Mouse (Mus musculus) lung, adult 2 months (tissue): ENCODE data around the gene Grip1.

Experiments
- CTCF ChIP-seq: fragments of 200-500 bp; IDR thresholded peaks from 2 replicates; pipeline ENCODE4 v1.5.1; 2011; ENCODE audit warnings: mild to moderate bottlenecking, low read length, control low read depth; ENCODE audit not compliant: insufficient read depth
- POLR2A ChIP-seq: fragments of 200-500 bp; IDR thresholded peaks from 2 replicates; pipeline ENCODE4 v1.6.1; 2011; ENCODE audit warnings: low read depth, mild to moderate bottlenecking, control low read depth, low read length, borderline replicate concordance; ENCODE audit errors: extremely low read depth

DNA sequence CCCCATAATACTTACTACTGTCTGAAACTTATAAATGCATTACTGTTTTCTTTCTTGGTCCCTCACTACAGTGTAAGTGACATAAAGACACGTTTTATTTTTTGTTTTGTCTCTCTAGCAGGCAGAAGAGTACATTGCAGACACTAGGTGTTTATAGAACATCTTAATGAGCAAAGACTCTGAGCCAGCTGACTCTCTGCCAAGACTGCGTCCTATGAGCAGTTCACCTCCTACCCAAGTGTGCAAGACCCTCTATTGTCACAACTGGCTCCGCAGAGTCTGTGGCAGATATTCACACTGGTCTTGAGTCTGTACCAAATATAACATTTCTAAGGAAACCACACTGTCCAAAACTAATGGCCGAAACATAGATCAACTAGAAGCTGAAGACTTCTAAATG, 449.1 kb downstream of the Grip1 start:
- TF ChIP-seq CTCF (no peak), POLR2A (no peak)
